Mouse (Mus musculus) heart, postnatal 25 days (tissue): ENCODE data around the gene Gm10184. TPM values are rescaled to one million over a fixed set of nuclear protein-coding genes. Genes with fewer than 3 reads are reported as not detected.
"Not testable (repeated sequence)": the region's sequence is repeated elsewhere in the genome, so short reads cannot be mapped to it uniquely, and the experiment has no call there.

Source experiments
- DNase-seq: peaks from one replicate; pipeline ENCODE4 v3.0.0; 2022; ENCODE audit warnings: low spot score
- intact Hi-C: fragments of 180-260 bp; cut with DNase I; formaldehyde crosslinking; loops from one replicate; pipeline ENCODE4 v1.15.1; 2025
- total RNA-seq, 2 experiments: library from RNA; stranded (reverse); gene quantifications; 2 replicates each; pipeline ENCODE4 v1.2.3; 2021

Gene Gm10184
- 10 to 100 TPM; 41.5 to 59.4 TPM for total RNA-seq

- intact Hi-C loops = no loop called here
- DNase-seq = no peak
Measured at GRCm38 (mm10) chr17:89910349-89910748, at the start of gene Gm10184. Gm10184 (minus strand) TSS chr17:89910449.

- DNase-seq = no peak
- intact Hi-C loops = no loop called here
Measured at GRCm38 (mm10) chr17:89933950-89934349, 23.7 kb upstream of the Gm10184 start.

GRCm38 (mm10) chr17:89907686-89908085, 2.6 kb downstream of the Gm10184 start:
- intact Hi-C loops = no loop called here
- no peak for DNase-seq

DNA sequence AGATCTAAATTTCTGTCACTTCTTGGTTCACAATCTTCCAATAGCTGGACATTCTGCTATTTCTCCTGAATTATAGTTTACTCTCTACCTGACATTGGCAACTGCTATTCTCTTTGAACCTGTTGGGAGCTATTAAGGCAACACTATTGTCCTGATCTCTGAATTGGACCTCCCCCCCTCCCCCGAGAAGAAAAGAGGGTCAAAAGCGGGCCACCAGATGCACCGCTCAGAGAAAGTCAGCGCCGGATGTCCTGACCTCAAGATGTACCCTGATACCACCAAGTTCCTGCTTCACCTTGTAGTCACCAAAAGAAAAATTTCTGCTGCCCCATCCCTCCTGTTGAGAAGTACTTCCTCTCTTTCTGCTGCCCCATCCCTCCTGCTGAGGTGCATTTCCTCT, 5.5 kb downstream of the Gm10184 start:
- intact Hi-C loops, DNase-seq: not testable (repeated sequence)

DNA sequence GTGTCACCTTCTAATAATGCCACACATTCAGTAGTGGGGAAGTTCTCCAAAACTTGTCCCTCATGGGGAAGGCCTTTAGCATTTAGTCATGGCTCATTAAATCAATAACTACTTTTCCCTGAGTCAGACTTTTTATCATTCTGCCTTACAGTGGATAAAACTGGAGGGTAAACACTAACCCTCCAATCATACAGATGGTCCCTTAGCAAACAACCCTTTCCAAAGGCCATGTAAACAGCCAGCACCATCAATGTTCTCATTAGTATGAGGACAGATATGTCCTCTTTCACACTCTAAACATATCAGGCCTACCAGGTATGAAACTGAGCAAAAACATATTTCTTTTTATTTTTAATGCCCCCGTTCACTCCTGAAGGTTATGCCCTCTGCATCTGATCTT, 7.5 kb downstream of the Gm10184 start:
- intact Hi-C loops = no loop called here
- no peak for DNase-seq

DNA sequence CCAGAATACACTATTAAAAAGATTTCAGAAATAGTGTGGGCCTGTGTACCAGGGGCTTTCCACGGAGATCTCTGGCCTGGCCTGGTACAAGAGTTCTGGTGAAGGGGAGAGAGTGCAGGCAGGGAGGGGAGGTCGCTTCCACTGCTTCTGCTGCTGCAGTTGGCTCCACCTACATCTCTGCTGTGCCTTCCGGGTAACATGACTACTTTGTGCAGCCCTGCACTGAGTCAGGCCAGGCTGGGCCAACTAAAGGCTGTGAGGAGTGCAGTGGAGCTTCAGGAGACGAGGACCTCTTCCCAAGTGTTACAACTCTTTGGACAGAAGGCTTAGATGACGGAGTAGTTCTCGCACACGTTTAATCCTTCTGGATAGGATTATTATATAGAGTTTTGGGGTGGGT, 9.6 kb downstream of the Gm10184 start:
- no peak for DNase-seq
- intact Hi-C loops = no loop called here

GRCm38 (mm10) chr17:89899813-89900212, 10.4 kb downstream of the Gm10184 start:
- intact Hi-C loops = no loop called here
- DNase-seq = no peak

DNA sequence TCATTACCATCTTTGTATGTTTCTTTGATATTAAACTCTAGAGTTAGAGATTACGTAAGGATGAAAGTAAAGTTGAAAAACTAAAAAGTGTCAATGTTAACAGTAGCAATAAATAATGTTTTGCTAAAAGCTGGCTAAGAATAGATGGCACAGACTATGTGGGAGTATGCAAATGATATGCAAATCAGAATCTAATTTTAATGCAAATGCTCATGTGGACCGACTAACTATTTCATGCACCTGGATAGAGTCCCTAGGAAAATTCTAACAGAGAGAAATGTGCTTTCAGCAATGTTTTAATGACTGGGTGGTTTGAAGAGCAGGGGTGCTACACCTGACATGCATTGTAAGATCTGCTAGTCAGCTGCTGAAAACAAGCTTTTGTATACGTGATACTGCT, 45.3 kb downstream of the Gm10184 start:
- intact Hi-C loops = no loop called here
- no peak for DNase-seq
